Mouse (Mus musculus): ENCODE measurements around the gene Tmem186. TPM values are rescaled to one million over a fixed set of nuclear protein-coding genes. Genes with fewer than 3 reads are reported as not detected.

Gene Tmem186
- polyA plus RNA-seq, 1 experiment: 7.4 TPM

- H3K36me3 ChIP-seq (ENCODE audit: control insufficient read depth, insufficient read depth): peaks cover 10% of the 10 kb centered on the region
- no peak overlapping the region for H3K4me3 ChIP-seq
- H3K79me2 ChIP-seq (ENCODE audit: control insufficient read depth, insufficient read depth): peaks cover 44% of the 10 kb centered on the region
- no peaks in the 10 kb centered on the region for H3K27me3 ChIP-seq (ENCODE audit: control insufficient read depth, insufficient read depth, insufficient read length)
- H3ac ChIP-seq (ENCODE audit: control insufficient read depth, insufficient read length): no peak overlapping the region
- no peak overlapping the region for H3K4me2 ChIP-seq (ENCODE audit: low read depth)
- TF ChIP-seq REST (IDR thresholded peaks at IDR 0.05; ENCODE audit: insufficient read depth, insufficient read length) (no peak), TCF3 (IDR thresholded peaks at IDR 0.05; ENCODE audit: insufficient read length, low read depth) (no peak), SRF (IDR thresholded peaks at IDR 0.05; ENCODE audit: control insufficient read depth, insufficient read length, low read depth) (no peak), POLR2A (IDR thresholded peaks at IDR 0.05; ENCODE audit: insufficient read length, low read depth) (no peak), CEBPB (IDR thresholded peaks at IDR 0.05; ENCODE audit: insufficient read depth, poor library complexity, severe bottlenecking) (no peak), MYOD1 (IDR thresholded peaks at IDR 0.05; ENCODE audit: control insufficient read depth in 1 of 3, insufficient read length in 2 of 3, low read depth in 2 of 3) (no peak), USF1 (IDR thresholded peaks at IDR 0.05; ENCODE audit: low read depth) (no peak), POLR2AphosphoS2 (IDR thresholded peaks at IDR 0.05; ENCODE audit: insufficient read length, low read depth) (no peak), E2F4 (IDR thresholded peaks at IDR 0.05; ENCODE audit: insufficient read depth) (no peak), MYOG (IDR thresholded peaks at IDR 0.05; ENCODE audit: control insufficient read depth in 1 of 3, insufficient read depth in 1 of 3, insufficient read length in 2 of 3, low read depth in 2 of 3) (no peak), TCF12 (IDR thresholded peaks at IDR 0.05; ENCODE audit: insufficient read depth, poor library complexity, severe bottlenecking) (no peak), MAX (IDR thresholded peaks at IDR 0.05; ENCODE audit: low read depth) (no peak)
Measured at GRCm38 (mm10) chr16:8639466-8640191, 2.1 kb upstream of the Tmem186 start.

- Histone ChIP-seq H3K79me2 (ENCODE audit: control insufficient read depth, insufficient read depth) (peaks cover 48% of the 10 kb centered on the region), H3K36me3 (ENCODE audit: control insufficient read depth, insufficient read depth) (peaks cover 11% of the 10 kb centered on the region), H3ac (ENCODE audit: control insufficient read depth, insufficient read length) (peak overlapping the region; percentile 97), H3K4me3 (peak overlapping the region; percentile 94), H3K4me2 (ENCODE audit: low read depth) (peak overlapping the region; percentile 96), H3K27me3 (ENCODE audit: control insufficient read depth, insufficient read depth, insufficient read length) (no peaks in the 10 kb centered on the region)
- TF ChIP-seq CEBPB (IDR thresholded peaks at IDR 0.05; ENCODE audit: insufficient read depth, poor library complexity, severe bottlenecking): no peak
- no peak for TF ChIP-seq MYOG (IDR thresholded peaks at IDR 0.05; ENCODE audit: control insufficient read depth in 1 of 3, insufficient read depth in 1 of 3, insufficient read length in 2 of 3, low read depth in 2 of 3)
- no peak for TF ChIP-seq MYOD1 (IDR thresholded peaks at IDR 0.05; ENCODE audit: control insufficient read depth in 1 of 3, insufficient read length in 2 of 3, low read depth in 2 of 3)
Measured at GRCm38 (mm10) chr16:8638131-8638530, 619 bp upstream of the Tmem186 start.

- Histone ChIP-seq H3K4me3 (peak overlapping the region; percentile 94), H3K27me3 (ENCODE audit: control insufficient read depth, insufficient read depth, insufficient read length) (no peaks in the 10 kb centered on the region), H3K4me2 (ENCODE audit: low read depth) (peak overlapping the region; percentile 84), H3K79me2 (ENCODE audit: control insufficient read depth, insufficient read depth) (peaks cover 48% of the 10 kb centered on the region), H3K36me3 (ENCODE audit: control insufficient read depth, insufficient read depth) (peaks cover 7% of the 10 kb centered on the region), H3ac (ENCODE audit: control insufficient read depth, insufficient read length) (peak overlapping the region; percentile 97)
- no peak for TF ChIP-seq CEBPB (IDR thresholded peaks at IDR 0.05; ENCODE audit: insufficient read depth, poor library complexity, severe bottlenecking)
- TF ChIP-seq TCF3 (IDR thresholded peaks at IDR 0.05; ENCODE audit: insufficient read length, low read depth): no peak
- no peak for TF ChIP-seq E2F4 (IDR thresholded peaks at IDR 0.05; ENCODE audit: insufficient read depth)
- TF ChIP-seq POLR2AphosphoS2 (IDR thresholded peaks at IDR 0.05; ENCODE audit: insufficient read length, low read depth): no peak
- TF ChIP-seq MYOG (IDR thresholded peaks at IDR 0.05; ENCODE audit: control insufficient read depth in 1 of 3, insufficient read depth in 1 of 3, insufficient read length in 2 of 3, low read depth in 2 of 3): no peak
- no peak for TF ChIP-seq USF1 (IDR thresholded peaks at IDR 0.05; ENCODE audit: low read depth)
- no peak for TF ChIP-seq MAX (IDR thresholded peaks at IDR 0.05; ENCODE audit: low read depth)
- TF ChIP-seq TCF12 (IDR thresholded peaks at IDR 0.05; ENCODE audit: insufficient read depth, poor library complexity, severe bottlenecking): no peak
- TF ChIP-seq REST (IDR thresholded peaks at IDR 0.05; ENCODE audit: insufficient read depth, insufficient read length): no peak
- no peak for TF ChIP-seq MYOD1 (IDR thresholded peaks at IDR 0.05; ENCODE audit: control insufficient read depth in 1 of 3, insufficient read length in 2 of 3, low read depth in 2 of 3)
- TF ChIP-seq SRF (IDR thresholded peaks at IDR 0.05; ENCODE audit: control insufficient read depth, insufficient read length, low read depth): no peak
- no peak for TF ChIP-seq POLR2A (IDR thresholded peaks at IDR 0.05; ENCODE audit: insufficient read length, low read depth)
Measured at GRCm38 (mm10) chr16:8636867-8637216, 670 bp downstream of the Tmem186 start.

- TF ChIP-seq POLR2AphosphoS2 (IDR thresholded peaks at IDR 0.05; ENCODE audit: insufficient read length, low read depth): no peak
- TF ChIP-seq MAX (IDR thresholded peaks at IDR 0.05; ENCODE audit: low read depth): no peak
- no peak for TF ChIP-seq E2F4 (IDR thresholded peaks at IDR 0.05; ENCODE audit: insufficient read depth)
- no peak for TF ChIP-seq USF1 (IDR thresholded peaks at IDR 0.05; ENCODE audit: low read depth)
- TF ChIP-seq POLR2A (IDR thresholded peaks at IDR 0.05; ENCODE audit: insufficient read length, low read depth): no peak
- no peak for TF ChIP-seq MYOD1 (IDR thresholded peaks at IDR 0.05; ENCODE audit: control insufficient read depth in 1 of 3, insufficient read length in 2 of 3, low read depth in 2 of 3)
- no peak for TF ChIP-seq REST (IDR thresholded peaks at IDR 0.05; ENCODE audit: insufficient read depth, insufficient read length)
- no peak for TF ChIP-seq SRF (IDR thresholded peaks at IDR 0.05; ENCODE audit: control insufficient read depth, insufficient read length, low read depth)
- no peak overlapping the region for H3K4me2 ChIP-seq (ENCODE audit: low read depth)
- H3K4me3 ChIP-seq: no peak overlapping the region
- peaks cover 7% of the 10 kb centered on the region for H3K36me3 ChIP-seq (ENCODE audit: control insufficient read depth, insufficient read depth)
- no peak overlapping the region for H3ac ChIP-seq (ENCODE audit: control insufficient read depth, insufficient read length)
- no peaks in the 10 kb centered on the region for H3K27me3 ChIP-seq (ENCODE audit: control insufficient read depth, insufficient read depth, insufficient read length)
- H3K79me2 ChIP-seq (ENCODE audit: control insufficient read depth, insufficient read depth): peaks cover 16% of the 10 kb centered on the region
Measured at GRCm38 (mm10) chr16:8631428-8631827, 6.1 kb downstream of the Tmem186 start.

- no peak for TF ChIP-seq E2F4 (IDR thresholded peaks at IDR 0.05; ENCODE audit: insufficient read depth)
- no peak for TF ChIP-seq POLR2AphosphoS2 (IDR thresholded peaks at IDR 0.05; ENCODE audit: insufficient read length, low read depth)
- Histone ChIP-seq H3K79me2 (ENCODE audit: control insufficient read depth, insufficient read depth) (peaks cover 6% of the 10 kb centered on the region), H3K27me3 (ENCODE audit: control insufficient read depth, insufficient read depth, insufficient read length) (no peaks in the 10 kb centered on the region), H3K4me2 (ENCODE audit: low read depth) (no peak overlapping the region), H3K4me3 (no peak overlapping the region), H3K36me3 (ENCODE audit: control insufficient read depth, insufficient read depth) (peaks cover 7% of the 10 kb centered on the region), H3ac (ENCODE audit: control insufficient read depth, insufficient read length) (no peak overlapping the region)
Measured at GRCm38 (mm10) chr16:8630419-8630818, 7.1 kb downstream of the Tmem186 start.
